Mouse (Mus musculus) central nervous system, embryonic 18 days (tissue): Measurements from ENCODE around the gene Gatad2b. TPM values are rescaled to one million over a fixed set of nuclear protein-coding genes. Genes with fewer than 3 reads are reported as not detected.

Experiments
- polyA plus RNA-seq: library from polyadenylated mRNA; depleted of rRNA; stranded (reverse); fragments of >200 nt; gene quantifications from 2 replicates; pipeline ENCODE4 v1.2.3, GENCODE M21; 2012; rRNA removed

The Gatad2b gene
- polyA plus RNA-seq = 24.3 and 31.8 TPM in 2 replicates

GRCm38 (mm10) chr3:90292345-90293275 lies at the start of gene Gatad2b:
Gatad2b (plus strand) TSS chr3:90293178.

GRCm38 (mm10) chr3:90247960-90248745 lies 44.8 kb upstream of the Gatad2b start, which contains the start of gene Slc39a1:
Slc39a1 (plus strand) TSS chr3:90248172.

GRCm38 (mm10) chr3:90253653-90254418 lies 39.1 kb upstream of the Gatad2b start, which contains the start of gene Crtc2:
Crtc2 (plus strand) TSS chr3:90254163.

GRCm38 (mm10) chr3:90265034-90265931 lies 27.7 kb upstream of the Gatad2b start, which contains the start of gene Dennd4b:
Dennd4b (plus strand) TSS chr3:90265185.

GRCm38 (mm10) chr3:90389511-90390490 lies 96.8 kb downstream of the Gatad2b start, which contains the start of gene Slc27a3:
Slc27a3 (minus strand) TSS chr3:90389938.

Other genes starting within 250 kb of the Gatad2b start
- gene 4933434E20Rik, start 241.5 kb upstream of the Gatad2b start, polyA plus RNA-seq = 89.6 and 94.7 TPM in 2 replicates
- gene Ubap2l, start 240.6 kb upstream of the Gatad2b start, polyA plus RNA-seq = 119 and 130 TPM in 2 replicates
- 233 and 236 TPM in 2 replicates for gene Tpm3, start 220.5 kb upstream of the Gatad2b start, polyA plus RNA-seq
- 1.2 TPM in 2 replicates for gene Nup210l, start 189.0 kb upstream of the Gatad2b start, polyA plus RNA-seq
- gene Rps27, start 79.5 kb upstream of the Gatad2b start, polyA plus RNA-seq = 2,349 and 2,572 TPM in 2 replicates
- gene Rab13, start 79.5 kb upstream of the Gatad2b start, polyA plus RNA-seq = 14.4 and 15.2 TPM in 2 replicates
- gene Jtb, start 61.6 kb upstream of the Gatad2b start, polyA plus RNA-seq = 74.7 and 75.3 TPM in 2 replicates
- gene Creb3l4, start 49.7 kb upstream of the Gatad2b start, polyA plus RNA-seq = 0.98 and 1.0 TPM in 2 replicates
- gene Slc39a1, start 45.0 kb upstream of the Gatad2b start, polyA plus RNA-seq = 23.9 and 24.3 TPM in 2 replicates
- gene Crtc2, start 39.0 kb upstream of the Gatad2b start, polyA plus RNA-seq = 42.5 and 55.8 TPM in 2 replicates
- gene Dennd4b, start 28.0 kb upstream of the Gatad2b start, polyA plus RNA-seq = 25.3 and 25.9 TPM in 2 replicates
- 52.9 and 54.6 TPM in 2 replicates for gene Slc27a3, start 96.8 kb downstream of the Gatad2b start, polyA plus RNA-seq
- gene Ints3, start 140.4 kb downstream of the Gatad2b start, polyA plus RNA-seq = 53.9 and 55.9 TPM in 2 replicates
- 5.7 and 6.3 TPM in 2 replicates for gene Npr1, start 172.7 kb downstream of the Gatad2b start, polyA plus RNA-seq
- gene Ilf2, start 182.9 kb downstream of the Gatad2b start, polyA plus RNA-seq = 168 and 169 TPM in 2 replicates
- 46.0 and 48.7 TPM in 2 replicates for gene Snapin, start 197.9 kb downstream of the Gatad2b start, polyA plus RNA-seq
- gene Chtop, start 216.3 kb downstream of the Gatad2b start, polyA plus RNA-seq = 200 and 201 TPM in 2 replicates
- 36.3 and 42.0 TPM in 2 replicates for gene S100a1, start 221.2 kb downstream of the Gatad2b start, polyA plus RNA-seq
- 12.6 and 13.2 TPM in 2 replicates for gene S100a13, start 221.3 kb downstream of the Gatad2b start, polyA plus RNA-seq
- gene S100a14, start 233.7 kb downstream of the Gatad2b start, polyA plus RNA-seq = 0.16 and 6.2 TPM in 2 replicates
- 31.4 and 33.1 TPM in 2 replicates for gene S100a16, start 244.1 kb downstream of the Gatad2b start, polyA plus RNA-seq